Mouse (Mus musculus) thymus, postnatal 10 days (tissue): ENCODE data around the gene Myo16.

Source experiments
- DNase-seq, 2 experiments: peaks; one replicate each; pipeline ENCODE4 v3.0.0; 2021; ENCODE audit warnings: low spot score in 2 of 2

Gene Myo16

DNA sequence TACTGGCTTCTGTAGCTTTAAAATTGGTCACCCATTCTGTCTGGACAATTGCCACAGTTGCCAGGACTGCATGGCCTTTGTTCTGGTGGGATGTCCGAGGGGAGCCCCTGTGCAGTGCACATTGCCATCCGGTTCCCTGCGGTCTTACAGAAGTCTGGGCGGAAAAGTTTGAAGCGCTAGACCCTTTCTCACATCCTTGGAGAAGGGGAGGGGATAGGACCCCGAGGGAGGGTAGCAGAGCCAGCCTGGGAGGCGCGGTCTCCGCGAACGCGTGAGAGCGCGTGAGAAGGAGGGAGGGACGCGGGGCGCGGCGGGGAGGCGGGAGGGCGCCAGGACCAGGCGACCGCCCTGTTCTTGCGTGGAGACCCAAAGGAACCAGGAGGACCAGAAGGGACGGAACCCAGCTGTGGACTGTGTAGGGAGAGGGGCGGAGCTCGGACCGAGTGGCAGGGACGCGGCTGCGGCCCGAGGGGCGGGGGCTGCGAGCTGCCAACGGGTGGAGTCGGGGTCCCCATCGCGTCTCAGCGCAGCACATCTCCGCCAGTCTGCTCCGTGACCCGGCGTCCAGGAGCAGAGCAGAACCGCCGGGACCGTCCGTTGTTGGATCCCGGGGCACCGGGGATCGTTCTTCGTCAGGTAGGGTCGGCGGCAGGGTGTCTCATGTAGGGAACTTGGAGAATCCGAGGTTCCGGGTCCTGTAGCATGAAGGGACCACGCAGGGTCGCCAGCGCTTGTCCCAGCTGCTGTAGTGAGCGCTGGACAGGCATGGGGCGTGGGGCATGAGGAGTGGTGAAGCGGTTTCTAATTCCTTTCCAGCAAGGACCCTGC is at the start of gene Myo16:
Myo16 (plus strand) TSS at position 301 of the 828 bp plus-strand sequence.
- no peak for DNase-seq

DNA sequence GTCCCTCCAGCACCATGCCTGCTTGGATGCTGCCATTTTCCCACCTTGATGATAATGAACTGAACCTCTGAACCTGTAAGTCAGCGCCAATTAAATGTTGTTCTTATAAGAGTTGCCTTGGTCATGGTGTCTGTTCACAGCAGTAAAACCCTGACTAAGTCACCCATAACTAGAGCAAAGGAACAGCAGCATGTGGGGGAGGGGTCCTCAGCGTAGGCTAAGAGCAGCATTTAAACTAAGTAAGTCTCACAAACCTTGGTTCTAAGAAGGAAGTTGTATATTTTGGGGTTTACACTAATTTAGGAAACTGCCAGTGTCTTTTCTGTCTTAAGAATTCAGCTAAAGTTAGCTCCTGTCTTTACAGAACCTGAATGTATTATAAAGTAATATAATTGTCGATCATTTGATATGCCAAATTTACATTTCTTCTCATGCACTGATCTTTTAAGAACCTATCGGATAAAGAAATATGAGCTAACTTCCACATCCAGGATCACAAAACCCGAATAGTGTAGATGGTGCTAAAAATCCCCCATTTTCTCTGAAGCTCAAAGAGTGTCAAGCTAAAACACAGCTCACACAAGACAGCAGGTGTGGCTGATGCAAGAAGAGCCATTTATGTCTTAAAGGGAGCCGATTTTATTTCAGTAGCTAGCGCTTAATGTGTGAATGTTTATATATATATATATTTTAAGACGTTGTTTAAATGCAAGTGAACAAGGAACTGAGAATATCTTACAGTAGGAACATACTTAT is 45.0 kb upstream of the Myo16 start:
- DNase-seq, result no peak

DNA sequence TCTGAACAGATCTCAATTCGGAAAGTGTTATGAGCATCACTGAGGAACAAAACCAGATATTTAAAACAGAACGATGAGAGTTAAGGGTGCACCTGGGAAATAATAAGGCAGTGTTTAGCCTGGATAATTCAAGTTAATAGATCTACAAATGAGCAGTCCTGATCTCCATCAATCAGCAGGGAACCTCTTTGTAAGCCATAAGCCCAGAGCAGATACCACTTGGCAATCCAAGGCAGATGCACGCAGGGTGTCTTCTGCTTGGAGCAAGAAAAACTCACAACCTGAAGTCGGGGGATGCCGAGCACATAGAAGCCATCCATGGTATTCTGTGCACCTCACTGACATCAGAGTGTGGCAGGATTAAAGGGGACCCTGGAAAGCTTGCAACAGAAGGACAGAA is 31.0 kb upstream of the Myo16 start:
- no peak for DNase-seq

DNA sequence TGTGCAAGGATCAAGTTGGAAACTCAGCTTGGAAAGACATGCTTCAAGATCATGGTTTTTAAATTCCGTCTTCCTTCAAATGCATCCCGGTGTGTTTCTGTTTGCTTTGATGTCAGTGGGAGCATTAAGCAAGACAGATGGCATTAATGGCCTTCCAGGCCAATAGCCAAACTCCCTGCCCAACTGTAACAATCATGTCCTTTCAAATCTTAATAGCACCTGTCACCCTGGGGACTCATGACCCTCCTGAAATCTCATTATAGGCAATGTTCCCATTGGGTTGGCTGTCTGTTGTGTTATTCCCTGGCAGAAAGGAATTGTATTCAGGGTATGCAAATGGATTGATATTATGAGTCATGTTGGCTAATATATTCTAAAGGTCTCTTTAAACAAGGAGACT is 30.3 kb upstream of the Myo16 start:
- no peak for DNase-seq

DNA sequence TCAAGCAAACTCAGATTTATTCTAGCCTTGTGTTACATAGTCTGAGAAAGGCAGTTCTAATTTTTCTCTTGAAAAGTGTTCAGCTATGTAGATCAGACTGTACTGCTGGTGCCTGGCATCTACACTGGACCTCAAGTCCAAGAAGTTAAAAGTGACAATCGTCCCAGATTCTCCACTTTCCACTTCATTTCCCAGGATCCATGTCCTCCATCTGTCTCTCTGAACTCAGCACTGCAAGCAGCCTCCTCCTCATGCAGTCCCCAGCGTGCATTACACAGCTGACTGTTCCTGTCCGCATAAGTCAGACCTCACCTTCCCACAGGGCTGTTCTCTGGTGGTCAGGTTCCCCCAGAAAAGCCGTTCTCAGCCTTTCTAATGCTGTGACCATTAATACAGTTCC is 28.0 kb upstream of the Myo16 start:
- no peak for DNase-seq

DNA sequence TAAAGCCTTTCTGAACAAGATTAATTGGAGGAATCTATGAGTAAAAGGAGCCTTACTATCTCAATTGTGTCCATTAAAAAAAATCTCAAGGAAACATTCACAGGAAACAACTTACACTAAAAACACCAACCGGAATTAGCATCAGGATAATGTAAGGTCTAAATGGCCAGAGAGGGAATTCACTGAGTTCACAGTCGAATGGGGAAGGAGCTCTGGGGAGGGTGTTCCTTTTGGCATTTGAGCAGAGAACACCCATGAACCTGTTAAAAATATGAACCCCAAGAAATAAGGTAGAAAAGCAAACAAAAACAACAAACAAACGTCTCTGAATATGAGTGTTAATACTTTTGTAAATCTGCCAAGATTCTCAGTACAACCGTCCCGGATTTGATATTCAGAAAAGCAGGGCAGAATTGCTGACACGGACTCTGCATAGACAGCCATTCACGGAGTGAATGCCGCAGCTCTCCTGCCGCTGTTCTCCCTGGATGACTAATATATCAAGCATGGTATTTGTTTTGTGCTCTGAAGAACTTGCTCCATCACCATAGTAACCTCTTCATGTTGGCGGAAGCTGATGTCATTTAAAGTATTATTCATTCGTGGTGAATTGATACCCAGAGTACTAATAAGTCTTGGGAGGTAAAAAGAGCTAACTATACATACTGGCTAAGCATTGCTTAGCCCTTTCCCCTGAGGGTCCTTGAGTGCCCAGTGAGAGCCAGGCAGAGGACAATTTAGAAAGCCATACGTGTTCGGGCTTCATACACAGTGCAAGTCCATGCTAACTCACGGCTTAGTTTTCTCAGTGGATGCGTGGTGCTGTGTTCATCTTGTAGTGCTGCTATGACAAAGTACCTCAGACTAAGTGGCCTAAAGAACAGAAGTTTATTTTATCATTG is 22.9 kb upstream of the Myo16 start:
- no peak for DNase-seq

DNA sequence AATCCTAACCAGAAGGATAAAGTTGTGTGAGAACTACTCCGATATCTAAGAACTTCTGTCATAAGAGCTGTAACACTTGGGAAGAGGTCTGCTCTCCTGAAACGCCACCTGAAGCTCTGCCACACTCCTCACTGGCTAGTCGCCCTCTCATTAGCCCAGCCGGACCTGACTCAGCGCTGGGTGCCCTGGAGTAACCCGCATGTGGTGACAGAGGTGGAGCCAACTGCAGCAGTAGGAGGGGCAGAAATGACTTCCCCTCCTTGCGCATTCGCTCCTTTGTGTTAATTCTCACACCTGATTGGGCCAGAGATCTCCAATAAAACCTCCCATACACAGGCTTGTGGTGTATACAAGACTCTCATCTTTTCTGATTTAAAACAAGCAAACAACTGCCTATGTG is 14.2 kb upstream of the Myo16 start:
- DNase-seq, result no peak

DNA sequence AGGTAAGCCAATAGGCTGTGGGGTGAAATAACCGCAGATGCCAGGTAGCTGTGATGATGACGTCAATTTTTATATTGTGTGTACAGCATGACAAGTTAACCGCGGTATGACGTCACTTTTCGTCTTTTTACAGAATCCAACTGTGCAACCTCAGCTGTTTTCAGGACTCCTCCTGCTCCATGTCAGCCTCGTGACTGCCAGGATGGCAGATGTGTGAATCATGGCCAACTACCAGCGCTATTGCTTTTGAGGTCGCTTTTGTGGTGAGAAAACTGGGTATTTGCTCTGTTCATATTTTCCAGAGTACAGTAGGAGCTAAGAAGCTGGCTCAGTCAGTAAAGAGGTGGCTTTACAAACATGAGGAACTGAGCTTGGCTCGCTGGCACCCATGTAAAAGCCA is 9.8 kb upstream of the Myo16 start:
- no peak for DNase-seq

DNA sequence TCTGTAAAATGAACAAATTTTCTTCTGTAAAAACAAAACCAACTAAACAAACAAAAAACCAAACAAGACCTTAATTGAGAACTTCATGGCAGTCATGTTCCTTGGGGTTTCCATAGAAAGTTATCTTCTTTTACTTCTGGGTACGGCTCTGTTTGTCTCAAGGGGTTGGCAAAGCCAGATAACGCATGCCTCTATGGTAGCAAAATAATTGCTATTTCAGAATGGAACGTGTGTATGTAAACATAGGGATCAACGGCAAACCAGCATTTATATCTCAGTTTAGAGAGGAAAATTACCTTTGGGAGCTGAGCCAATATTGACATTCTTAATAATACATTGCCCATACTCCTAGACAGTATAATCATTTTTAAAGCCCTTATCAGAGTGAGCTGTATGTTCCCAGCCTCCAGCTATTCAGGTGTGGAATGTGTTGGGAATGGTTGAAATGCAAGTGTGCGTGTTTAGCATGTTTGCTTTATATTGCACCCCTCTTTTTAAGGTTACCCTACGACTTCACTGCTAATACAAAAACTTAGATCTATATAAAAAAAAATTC is 1.9 kb upstream of the Myo16 start:
- no peak for DNase-seq

DNA sequence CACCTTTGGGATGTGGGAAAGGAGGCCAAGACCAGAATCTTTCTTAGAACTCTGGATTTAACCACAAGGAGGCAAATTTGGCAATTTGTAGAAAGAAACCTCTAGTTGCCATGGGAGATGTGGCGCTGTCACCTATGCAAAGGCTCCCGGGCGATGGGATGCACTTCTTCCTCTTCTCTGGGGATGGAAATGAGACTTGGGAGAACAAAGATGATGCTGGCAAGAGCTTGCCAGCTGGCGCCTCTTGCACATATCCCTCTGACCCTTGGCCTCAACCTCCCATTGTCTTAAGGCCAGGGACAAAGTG is 681 bp downstream of the Myo16 start:
- no peak for DNase-seq

DNA sequence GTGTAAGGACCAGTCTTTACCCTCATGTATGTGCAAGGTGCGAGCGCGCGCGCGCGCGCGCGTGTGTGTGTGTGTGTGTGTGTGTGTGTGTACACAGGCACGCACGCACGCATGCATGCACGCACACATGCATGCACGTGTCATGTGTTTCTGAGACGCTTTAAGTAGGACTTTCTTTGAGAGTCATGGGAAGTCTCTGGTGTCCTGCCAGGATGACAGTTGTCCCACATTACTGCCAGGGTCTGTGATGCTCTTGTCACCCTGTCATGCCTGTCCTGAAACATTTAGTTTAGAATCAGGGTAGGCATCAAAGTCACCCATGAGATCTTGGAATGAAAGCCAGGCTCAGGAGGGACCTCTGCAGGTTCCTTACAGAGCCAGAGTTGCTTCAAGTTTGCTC is 1.4 kb downstream of the Myo16 start:
- DNase-seq, result no peak

DNA sequence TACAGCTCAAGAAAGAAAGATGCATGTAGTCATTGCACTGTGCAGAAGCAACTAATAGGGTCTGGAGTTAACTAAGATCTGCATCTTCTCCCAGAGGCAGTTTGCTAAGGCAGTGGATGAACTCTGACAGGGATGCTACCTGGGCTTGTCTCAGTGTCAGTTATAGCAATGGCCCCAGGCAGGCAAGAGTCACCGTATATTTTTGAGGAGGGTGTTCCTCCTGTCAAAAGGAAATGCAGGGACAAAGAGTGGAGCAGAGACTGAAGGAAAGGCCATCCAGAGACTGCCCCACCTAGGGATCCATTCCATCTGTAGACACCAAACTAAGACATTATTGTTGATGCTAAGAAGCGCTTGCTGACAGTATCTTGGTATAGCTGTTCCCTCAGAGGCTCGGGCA is 7.4 kb downstream of the Myo16 start:
- no peak for DNase-seq

DNA sequence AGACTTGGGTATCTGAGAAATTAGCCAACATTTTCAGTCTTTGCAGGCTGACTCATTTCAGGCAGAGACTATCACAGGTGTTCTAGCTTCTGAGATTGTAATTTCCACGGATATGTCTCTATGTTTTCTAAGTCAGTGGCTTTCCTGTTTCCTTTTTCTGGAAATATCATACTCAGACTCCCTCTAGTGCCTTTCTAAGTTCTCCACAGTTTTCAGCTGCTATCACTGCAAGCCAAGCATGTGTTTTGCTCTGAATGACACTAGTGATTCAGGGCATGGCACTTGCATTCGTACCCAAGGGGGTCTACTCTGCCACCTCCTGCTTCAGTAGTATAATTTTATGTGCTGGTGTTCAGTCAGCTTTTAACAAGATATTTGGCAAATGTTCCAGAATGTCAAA is 11.2 kb downstream of the Myo16 start:
- no peak for DNase-seq

DNA sequence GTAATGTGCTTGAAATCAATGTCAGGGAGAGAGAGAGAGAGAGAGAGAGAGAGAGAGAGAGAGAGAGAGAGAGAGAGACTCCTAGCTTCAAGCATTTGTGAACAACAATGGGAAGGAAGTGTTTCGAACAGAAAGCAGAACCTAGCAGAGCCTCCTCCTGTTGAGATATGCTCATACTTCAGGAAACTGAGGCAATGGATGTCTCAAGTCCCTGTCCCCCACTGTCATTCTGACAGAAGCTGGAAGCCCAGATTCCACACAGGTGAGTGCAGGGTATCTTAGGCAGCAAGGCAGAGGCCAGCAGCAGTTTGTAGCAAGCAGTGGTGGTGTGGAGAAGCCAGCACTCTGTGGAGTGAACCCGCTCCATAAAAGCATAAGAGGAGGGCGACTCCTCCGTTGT is 14.6 kb downstream of the Myo16 start:
- no peak for DNase-seq

DNA sequence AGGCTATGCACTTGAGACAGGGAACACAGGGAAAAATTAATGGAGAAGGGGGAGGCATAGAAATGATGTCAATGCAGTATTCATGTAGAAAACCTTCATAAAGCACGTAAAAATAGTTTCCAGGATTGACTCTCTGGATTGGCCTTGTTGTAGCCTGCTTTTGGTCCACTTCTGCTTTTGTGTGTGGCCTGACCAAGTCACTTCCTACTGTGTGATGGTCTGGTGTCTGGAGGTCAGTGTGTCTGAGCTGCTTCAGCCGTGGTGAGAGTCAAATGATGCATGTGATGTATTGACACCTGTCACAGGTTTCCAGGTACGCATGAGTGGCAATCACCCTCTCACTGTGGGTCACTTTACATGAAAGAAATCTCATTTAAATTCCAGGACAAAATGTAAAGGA is 16.2 kb downstream of the Myo16 start:
- no peak for DNase-seq

DNA sequence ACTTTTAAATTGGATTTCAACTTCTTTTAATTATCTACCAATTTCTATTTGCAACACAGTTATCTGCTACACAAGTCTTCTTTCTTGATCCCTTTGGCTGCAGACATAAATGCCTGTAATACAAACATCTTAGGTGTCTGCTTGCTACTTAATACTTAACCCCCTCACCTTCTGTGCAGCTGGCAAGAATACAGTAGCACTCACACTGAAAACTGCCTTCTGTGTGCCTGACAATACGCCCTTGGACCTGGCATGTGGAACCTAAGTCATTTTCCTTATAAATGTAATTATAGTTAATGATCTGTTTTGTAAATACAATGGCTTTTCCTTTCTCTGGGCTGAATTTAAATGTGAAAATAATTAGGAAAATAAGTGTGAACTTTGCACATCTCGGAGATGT is 17.6 kb downstream of the Myo16 start:
- DNase-seq, result no peak

DNA sequence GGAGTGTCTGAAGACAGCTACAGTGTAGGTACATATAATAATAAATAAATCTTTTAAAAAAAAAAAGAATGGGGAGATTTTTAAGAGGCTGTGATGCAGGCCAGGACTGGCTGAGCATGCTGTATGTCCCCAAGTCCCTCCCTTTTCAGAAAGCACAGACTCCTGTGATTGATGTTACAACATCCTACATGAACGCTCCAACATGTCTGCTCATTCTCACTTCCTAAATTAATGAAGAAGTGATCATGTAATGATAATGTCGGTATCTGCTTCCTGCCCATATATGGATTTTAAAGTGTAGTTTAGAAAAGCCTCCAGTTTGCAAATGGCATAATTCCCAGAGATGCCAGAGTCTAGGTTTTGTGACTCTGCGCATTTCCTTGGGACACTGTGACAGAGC is 18.6 kb downstream of the Myo16 start:
- no peak for DNase-seq

DNA sequence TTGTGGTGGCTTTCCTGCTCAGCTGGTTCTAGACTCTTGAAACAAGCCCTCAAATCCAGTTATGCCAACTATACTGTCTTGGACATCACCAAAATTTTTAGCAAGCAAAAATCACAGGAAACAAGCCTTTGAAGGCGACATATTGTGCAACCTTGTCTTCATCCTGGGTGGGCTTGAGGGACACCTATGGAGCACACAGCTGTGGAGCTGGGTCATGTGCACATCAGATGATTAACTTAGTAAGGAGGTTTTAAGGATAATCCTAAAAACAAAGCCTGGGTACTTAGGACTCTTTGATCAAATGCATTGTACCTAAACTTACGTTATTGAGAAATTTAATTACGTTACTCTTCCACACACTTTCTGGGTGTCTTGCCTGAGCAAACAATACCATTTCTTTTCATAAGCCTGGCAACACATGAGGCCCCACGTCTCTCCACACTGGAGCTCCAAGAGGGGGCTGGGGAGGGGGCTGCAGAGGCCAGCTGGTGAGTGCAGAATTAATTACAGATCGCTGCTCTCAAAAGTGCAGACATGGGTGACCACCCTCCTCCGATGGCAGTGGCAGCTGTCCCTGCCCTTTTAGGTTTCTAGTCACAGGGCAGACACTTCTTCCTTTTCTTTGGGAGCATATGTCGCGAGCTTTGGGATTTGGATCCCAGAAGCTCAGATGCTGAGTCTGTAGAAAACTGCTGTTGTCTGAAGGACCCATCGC is 19.5 kb downstream of the Myo16 start:
- no peak for DNase-seq

DNA sequence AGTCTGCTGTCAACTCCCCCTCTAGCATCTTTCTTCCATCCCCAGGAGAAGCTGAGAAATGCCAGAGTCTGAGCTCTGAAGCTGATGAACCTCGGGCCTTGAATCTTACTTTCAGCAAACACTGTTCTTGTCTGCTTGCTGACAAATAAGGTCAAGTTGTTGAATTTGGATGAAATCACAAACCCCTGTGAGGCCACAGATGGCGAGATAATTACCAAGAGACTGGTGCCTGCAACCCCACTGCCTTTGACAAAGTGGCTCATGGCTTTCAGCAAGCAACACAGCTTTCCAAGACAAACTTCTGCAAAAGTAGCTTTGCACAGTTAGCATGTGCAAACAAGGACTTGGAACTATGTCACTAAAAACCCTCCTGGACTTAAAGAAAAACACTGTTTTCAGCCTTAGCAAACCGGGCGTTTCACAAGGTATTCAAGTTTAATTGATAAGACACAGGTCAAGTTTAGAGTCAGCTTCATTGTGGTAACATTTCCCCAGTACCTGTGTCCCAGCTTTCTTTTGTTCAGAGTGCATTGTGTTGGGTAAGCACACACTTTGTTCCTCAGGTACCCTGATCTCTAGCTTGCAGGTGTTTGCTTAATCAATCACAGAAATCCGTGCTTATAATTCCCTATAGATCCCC is 20.6 kb downstream of the Myo16 start:
- DNase-seq, result no peak

DNA sequence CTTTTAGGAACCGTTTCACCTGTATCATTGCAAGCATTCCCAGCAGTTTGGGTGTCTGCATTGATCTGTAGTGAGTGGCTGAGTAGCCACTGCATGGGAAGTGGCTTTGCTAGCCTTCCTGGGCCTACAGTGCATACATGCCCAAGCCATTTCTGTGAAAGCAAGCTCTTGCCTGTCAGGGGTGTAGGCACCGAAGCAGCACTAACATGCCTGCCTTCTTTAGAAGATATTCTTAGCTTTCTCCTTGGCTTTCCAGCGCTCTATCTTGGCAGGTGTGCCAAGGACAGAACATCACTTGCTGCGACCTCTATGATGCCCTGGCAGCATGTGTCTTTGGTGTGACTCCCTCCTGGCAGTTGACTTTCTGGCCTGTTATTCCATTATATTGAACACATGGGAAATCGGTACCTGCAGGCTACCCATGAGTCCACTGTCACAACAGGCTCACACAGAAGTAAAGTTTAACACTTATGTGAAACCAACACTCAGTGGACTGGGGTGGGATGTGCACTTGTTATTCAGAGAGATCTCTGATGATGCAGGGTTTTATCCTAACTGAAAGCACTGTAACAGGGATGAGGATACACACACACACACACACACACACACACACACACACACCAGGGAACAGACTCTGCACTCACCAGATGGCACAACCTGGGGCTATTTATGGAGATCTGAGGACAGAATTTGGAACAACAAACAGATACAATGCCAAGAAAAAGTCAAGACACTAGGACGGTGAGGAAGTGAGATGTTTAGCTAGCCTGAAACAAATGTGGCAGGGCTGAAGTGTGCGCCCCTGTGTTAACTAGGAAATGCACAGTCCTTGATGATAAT is 21.4 kb downstream of the Myo16 start:
- DNase-seq, result no peak
